8 mouse cellular contexts compared by ENCODE assay signal in genomic region chr4:133910236-133911211, GRCm38 (mm10). TPM values are rescaled to one million over a fixed set of nuclear protein-coding genes. Genes with fewer than 3 reads are reported as not detected.
A peak's percentile ranks its signal among the peaks of the same experiment; 100 is the strongest.
DNase-seq lines count a peak whose midpoint lies in the region; ATAC-seq and TF ChIP-seq lines count a peak whose summit lies in the region.

No protein-coding gene starts in this region.

- peak overlapping the region; percentile 85 for H3K4me2 ChIP-seq in heart, embryonic 15.5 days
- peak overlapping the region; percentile 68 for H3K4me2 ChIP-seq in liver, embryonic 14.5 days (ENCODE audit: low read depth)
- H3K4me2 ChIP-seq in neural tube, embryonic 11.5 days (ENCODE audit: low read depth) = peak overlapping the region; percentile 62
- peak overlapping the region; percentile 70 for H3K4me2 ChIP-seq in stomach, postnatal 0 days (replicated peaks; ENCODE audit: low read depth)

- no peaks in the 10 kb centered on the region for H3K9me3 ChIP-seq in forebrain, embryonic 10.5 days
- H3K9me3 ChIP-seq in heart, embryonic 15.5 days (replicated peaks) = no peaks in the 10 kb centered on the region
- H3K9me3 ChIP-seq in liver, embryonic 14.5 days (ENCODE audit: control insufficient read depth, low read length) = no peaks in the 10 kb centered on the region
- H3K9me3 ChIP-seq in neural tube, embryonic 11.5 days (ENCODE audit: control insufficient read depth, low read length) = no peaks in the 10 kb centered on the region
- H3K9me3 ChIP-seq in stomach, postnatal 0 days (ENCODE audit: control insufficient read depth, low read length) = no peaks in the 10 kb centered on the region

- no peak for TF ChIP-seq EP300 in liver, embryonic 14.5 days (IDR thresholded peaks at IDR 0.05; ENCODE audit: low read depth)
- no peak for TF ChIP-seq EP300 in stomach, postnatal 0 days (optimal IDR thresholded peaks at IDR 0.05)

- peak; percentile 96 for DNase-seq in CD4-positive helper T cell, adult 2 months (ENCODE audit: low read depth, low spot score)
- DNase-seq in c-Kit-positive CD71-negative TER-119-negative erythroid progenitor cells, embryonic 14.5 days (ENCODE audit: low read depth) = peak; percentile 87
- peak; percentile 99 for DNase-seq in forebrain, embryonic 10.5 days (ENCODE audit: extremely low spot score, low spot score)
- DNase-seq in kidney, postnatal 25 days = peak; percentile 94 to 97
- DNase-seq in liver, embryonic 14.5 days (ENCODE audit: low read depth in 3 of 3, low spot score in 3 of 3) = peak; percentile 68 to 90 (median 69)
- peak; percentile 98 for DNase-seq in neural tube, embryonic 11.5 days (ENCODE audit: low spot score)
- DNase-seq in stomach, postnatal 0 days (ENCODE audit: low spot score) = peak; percentile 99

- H3K27ac ChIP-seq in forebrain, embryonic 10.5 days = peak overlapping the region; percentile 86
- peak overlapping the region; percentile 92 for H3K27ac ChIP-seq in heart, embryonic 15.5 days
- H3K27ac ChIP-seq in liver, embryonic 14.5 days = peak overlapping the region; percentile 55
- peak overlapping the region; percentile 45 for H3K27ac ChIP-seq in neural tube, embryonic 11.5 days (ENCODE audit: low read depth, low read length)
- peak overlapping the region; percentile 97 for H3K27ac ChIP-seq in stomach, postnatal 0 days (replicated peaks)

- ATAC-seq in heart, embryonic 15.5 days (replicated peaks; ENCODE audit: insufficient number of reproducible peaks, insufficient read depth, low FRiP score, low read depth) = peak; percentile 93
- ATAC-seq in liver, embryonic 14.5 days (ENCODE audit: insufficient read depth) = peak; percentile 95
- ATAC-seq in neural tube, embryonic 11.5 days (ENCODE audit: insufficient read depth, low FRiP score, low TSS enrichment) = peak; percentile 96
- peak; percentile 96 for ATAC-seq in stomach, postnatal 0 days (ENCODE audit: low FRiP score, low TSS enrichment)

- H3K27me3 ChIP-seq in forebrain, embryonic 10.5 days (ENCODE audit: poor library complexity, severe bottlenecking) = no peaks in the 10 kb centered on the region
- H3K27me3 ChIP-seq in heart, embryonic 15.5 days = no peaks in the 10 kb centered on the region
- no peaks in the 10 kb centered on the region for H3K27me3 ChIP-seq in liver, embryonic 14.5 days (ENCODE audit: control insufficient read depth, insufficient read depth, low read length)
- H3K27me3 ChIP-seq in neural tube, embryonic 11.5 days (ENCODE audit: control insufficient read depth, insufficient read depth, low read length) = no peaks in the 10 kb centered on the region
- no peaks in the 10 kb centered on the region for H3K27me3 ChIP-seq in stomach, postnatal 0 days (ENCODE audit: control insufficient read depth, insufficient read depth, low read length)

- 1% methylated on average over 57 of the region's 57 CpGs for WGBS in forebrain, embryonic 10.5 days
- under 1% methylated on average over 57 of the region's 57 CpGs for WGBS in heart, embryonic 15.5 days
- 1% methylated on average over 57 of the region's 57 CpGs for WGBS in liver, embryonic 14.5 days (ENCODE audit: insufficient replicate concordance)
- WGBS in neural tube, embryonic 11.5 days = 1% methylated on average over 57 of the region's 57 CpGs
- under 1% methylated on average over 57 of the region's 57 CpGs for WGBS in stomach, postnatal 0 days

- H3K4me1 ChIP-seq in forebrain, embryonic 10.5 days = peaks cover 22% of the 10 kb centered on the region
- H3K4me1 ChIP-seq in heart, embryonic 15.5 days (replicated peaks) = peaks cover 10% of the 10 kb centered on the region
- peaks cover 5 to 14% of the 10 kb centered on the region in 2 experiments for H3K4me1 ChIP-seq in liver, embryonic 14.5 days (replicated peaks; ENCODE audit: control insufficient read depth in 2 of 2, insufficient read depth in 2 of 2, low read length in 1 of 2)
- 0 out of 2 replicates have a peak, but pooled peaks cover 2% of the 10 kb centered on the region for H3K4me1 ChIP-seq in neural tube, embryonic 11.5 days (ENCODE audit: control insufficient read depth, insufficient read depth, low read length)
- H3K4me1 ChIP-seq in stomach, postnatal 0 days (replicated peaks; ENCODE audit: control insufficient read depth, insufficient read depth) = peaks cover 2% of the 10 kb centered on the region; the same call in 1 of the 2 replicates

- no peaks in the 10 kb centered on the region for H3K36me3 ChIP-seq in forebrain, embryonic 10.5 days (replicated peaks)
- H3K36me3 ChIP-seq in heart, embryonic 15.5 days = no peaks in the 10 kb centered on the region
- H3K36me3 ChIP-seq in liver, embryonic 14.5 days (replicated peaks; ENCODE audit: control insufficient read depth, insufficient read depth, low read depth) = no peaks in the 10 kb centered on the region
- no peaks in the 10 kb centered on the region for H3K36me3 ChIP-seq in neural tube, embryonic 11.5 days (ENCODE audit: control insufficient read depth, insufficient read depth, low read length)
- H3K36me3 ChIP-seq in stomach, postnatal 0 days (ENCODE audit: control insufficient read depth, insufficient read depth, low read length) = no peaks in the 10 kb centered on the region

- H3K4me3 ChIP-seq in forebrain, embryonic 10.5 days = peak overlapping the region; percentile 54
- H3K4me3 ChIP-seq in heart, embryonic 15.5 days = peak overlapping the region; percentile 59
- H3K4me3 ChIP-seq in liver, embryonic 14.5 days (ENCODE audit: insufficient read depth in 1 of 2, low read depth in 2 of 2, low read length in 2 of 2) = peak overlapping the region; percentile 55 to 58
- peak overlapping the region; percentile 32 for H3K4me3 ChIP-seq in neural tube, embryonic 11.5 days (ENCODE audit: low read depth, low read length)
- peak overlapping the region; percentile 49 for H3K4me3 ChIP-seq in stomach, postnatal 0 days (ENCODE audit: low read depth, low read length)

- H3K9ac ChIP-seq in heart, embryonic 15.5 days = peak overlapping the region; percentile 56
- H3K9ac ChIP-seq in liver, embryonic 14.5 days (replicated peaks) = peak overlapping the region; percentile 58
- H3K9ac ChIP-seq in neural tube, embryonic 11.5 days (ENCODE audit: low read length) = peak overlapping the region; percentile 37
- H3K9ac ChIP-seq in stomach, postnatal 0 days (ENCODE audit: low read length) = peak overlapping the region; percentile 74

- peak; percentile 99 for TF ChIP-seq CTCF in liver, embryonic 14.5 days (IDR thresholded peaks at IDR 0.05; ENCODE audit: low read depth)
- peak; percentile 99 for TF ChIP-seq CTCF in stomach, postnatal 0 days (IDR thresholded peaks at IDR 0.05; ENCODE audit: low read depth)

RNA-seq across cellular contexts. Expression of gene Rps6ka1, which starts 22.9 kb away (rescaled TPM):
- 42.7 and 44.1 TPM in 2 replicates for polyA plus RNA-seq in forebrain, embryonic 10.5 days (2016; fragmentation: Nextera tagmentation; extraction: Ambion mirVana)
- 12.6 and 20.5 TPM in 2 replicates for polyA plus RNA-seq in heart, embryonic 15.5 days (2015; fragmentation: Nextera tagmentation; extraction: Ambion mirVana)
- 27.9 and 28.4 TPM in 2 replicates for polyA plus RNA-seq in liver, embryonic 14.5 days (2012; rRNA removed)
- 48.4 and 53.0 TPM in 2 replicates for polyA plus RNA-seq in liver, embryonic 14.5 days (2014; fragmentation: Nextera tagmentation; extraction: Ambion mirVana)
- 30.0 and 33.5 TPM in 2 replicates for polyA plus RNA-seq in neural tube, embryonic 11.5 days (2014; fragmentation: Nextera tagmentation; extraction: Ambion mirVana)
- polyA plus RNA-seq in stomach, postnatal 0 days (2015; fragmentation: Nextera tagmentation; extraction: Ambion mirVana) = 45.5 and 46.0 TPM in 2 replicates

RNA-seq across cellular contexts. Expression of gene Hmgn2, which starts 57.9 kb away (rescaled TPM):
- 3,760 and 3,774 TPM in 2 replicates for polyA plus RNA-seq in forebrain, embryonic 10.5 days (2016; fragmentation: Nextera tagmentation; extraction: Ambion mirVana)
- 1,322 and 1,413 TPM in 2 replicates for polyA plus RNA-seq in heart, embryonic 15.5 days (2015; fragmentation: Nextera tagmentation; extraction: Ambion mirVana)
- polyA plus RNA-seq in liver, embryonic 14.5 days (2012; rRNA removed) = 120 and 233 TPM in 2 replicates
- 665 and 670 TPM in 2 replicates for polyA plus RNA-seq in liver, embryonic 14.5 days (2014; fragmentation: Nextera tagmentation; extraction: Ambion mirVana)
- polyA plus RNA-seq in neural tube, embryonic 11.5 days (2014; fragmentation: Nextera tagmentation; extraction: Ambion mirVana) = 2,917 and 3,166 TPM in 2 replicates
- 762 and 782 TPM in 2 replicates for polyA plus RNA-seq in stomach, postnatal 0 days (2015; fragmentation: Nextera tagmentation; extraction: Ambion mirVana)

Comparison
In these comparisons a context has a peak if more than half of its experiments do, and no peak if none do; other contexts are left out.
1. Peak in every context shown above with its lines: DNase-seq, ATAC-seq, H3K4me3 ChIP-seq and H3K27ac ChIP-seq.
2. H3K27ac ChIP-seq: peak in every context shown above with its lines; median percentile 97 in stomach, postnatal 0 days; 92 in heart, embryonic 15.5 days; 86 in forebrain, embryonic 10.5 days; 55 in liver, embryonic 14.5 days; 45 in neural tube, embryonic 11.5 days.